In the genomic region with DNA sequence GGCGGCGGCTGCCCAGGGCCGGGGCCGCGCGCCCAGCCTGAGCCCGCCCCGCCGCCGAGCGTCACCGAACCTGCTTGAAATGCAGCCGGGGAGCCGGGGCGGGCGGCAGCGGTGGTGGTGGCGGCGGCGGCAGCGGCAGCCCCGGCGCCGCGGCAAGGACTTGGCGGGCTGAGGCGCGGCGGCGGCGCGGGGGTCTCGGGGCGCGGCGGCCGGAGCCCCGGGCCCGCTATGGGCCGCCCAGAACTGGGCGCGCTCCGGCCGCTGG, we compare ENCODE assay signal across 8 mouse cellular contexts. TPM values are rescaled to one million over a fixed set of nuclear protein-coding genes. Genes with fewer than 3 reads are reported as not detected.
DNase-seq lines count a peak whose midpoint lies in the region; ATAC-seq and TF ChIP-seq lines count a peak whose summit lies in the region.

A gene (plus strand): TSS at position 77 of the 265 bp plus-strand sequence.

- peak within 1 kb of the TSS; percentile 86 for H3K4me3 ChIP-seq in left cerebral cortex, adult 2 months
- H3K4me3 ChIP-seq in cortical plate, adult 2 months (ENCODE audit: insufficient read depth, low read length) = peak within 1 kb of the TSS; percentile 74
- peak within 1 kb of the TSS; percentile 83 for H3K4me3 ChIP-seq in hindbrain, embryonic 11.5 days (ENCODE audit: low read depth, low read length)
- H3K4me3 ChIP-seq in liver, embryonic 12.5 days = peak within 1 kb of the TSS; percentile 79

- no peaks in the 10 kb centered on the region for H3K36me3 ChIP-seq in hindbrain, embryonic 11.5 days (ENCODE audit: control insufficient read depth, insufficient read depth, low read length)
- H3K36me3 ChIP-seq in liver, embryonic 12.5 days = peaks cover 16% of the 10 kb centered on the region

- TF ChIP-seq CTCF in left cerebral cortex, adult 2 months (IDR thresholded peaks at IDR 0.05) = no peak
- TF ChIP-seq CTCF in cortical plate, adult 2 months (IDR thresholded peaks at IDR 0.05; ENCODE audit: extremely low read depth, insufficient read depth, low read length) = no peak

- H3K4me1 ChIP-seq in cortical plate, adult 2 months (ENCODE audit: control insufficient read depth, insufficient read depth, low read length) = peaks cover 8% of the 10 kb centered on the region
- H3K4me1 ChIP-seq in hindbrain, embryonic 11.5 days (replicated peaks; ENCODE audit: control insufficient read depth, insufficient read depth, low read length) = peaks cover 5% of the 10 kb centered on the region; the same call in 1 of the 2 replicates
- H3K4me1 ChIP-seq in liver, embryonic 12.5 days = peaks cover 50% of the 10 kb centered on the region

- no peak for DNase-seq in left cerebral cortex, adult 2 months (ENCODE audit: extremely low spot score in 1 of 2, low spot score in 2 of 2)
- DNase-seq in left cerebral cortex, adult 9 months (ENCODE audit: low spot score in 2 of 2) = no peak
- DNase-seq in hindbrain, embryonic 11.5 days (ENCODE audit: low spot score) = no peak
- no peak for DNase-seq in T-cell, adult 2 months (ENCODE audit: low spot score)
- DNase-seq in kidney, postnatal 4 days = no peak
- no peak for DNase-seq in cerebellum, adult 11 months

- WGBS in hindbrain, embryonic 11.5 days = 0% methylated on average over 6 of the region's 44 CpGs
- WGBS in liver, embryonic 12.5 days (ENCODE audit: insufficient replicate concordance) = 2% methylated on average over 12 of the region's 44 CpGs

- no peak for TF ChIP-seq POLR2A in cortical plate, adult 2 months (IDR thresholded peaks at IDR 0.05; ENCODE audit: extremely low read depth, insufficient read depth, low read length)

- H3K27me3 ChIP-seq in hindbrain, embryonic 11.5 days (ENCODE audit: control insufficient read depth, insufficient read depth, low read length) = no peaks in the 10 kb centered on the region
- H3K27me3 ChIP-seq in liver, embryonic 12.5 days (replicated peaks) = peaks cover 15% of the 10 kb centered on the region

- H3K27ac ChIP-seq in left cerebral cortex, adult 2 months = peak within 1 kb of the TSS; percentile 95
- peak within 1 kb of the TSS; percentile 54 for H3K27ac ChIP-seq in cortical plate, adult 2 months (ENCODE audit: insufficient read depth, low read length)
- H3K27ac ChIP-seq in hindbrain, embryonic 11.5 days (ENCODE audit: low read depth, low read length) = peak within 1 kb of the TSS; percentile 94
- H3K27ac ChIP-seq in liver, embryonic 12.5 days = peak within 1 kb of the TSS; percentile 95

- intact Hi-C loops in left cerebral cortex, adult 2 months (cut with DNase I) = loop anchor here (2.0 to 5.0 kb wide), 4 partner anchors 15 to 85 kb away; a partner anchor contains a TSS

- no peaks in the 10 kb centered on the region for H3K9me3 ChIP-seq in hindbrain, embryonic 11.5 days (ENCODE audit: control insufficient read depth, low read length)
- no peaks in the 10 kb centered on the region for H3K9me3 ChIP-seq in liver, embryonic 12.5 days (replicated peaks)

- peak within 1 kb of the TSS; percentile 91 for H3K9ac ChIP-seq in hindbrain, embryonic 11.5 days (ENCODE audit: low read depth, low read length)
- H3K9ac ChIP-seq in liver, embryonic 12.5 days = peak within 1 kb of the TSS; percentile 85

- H3K4me2 ChIP-seq in hindbrain, embryonic 11.5 days (replicated peaks; ENCODE audit: low read depth, low read length) = peak within 1 kb of the TSS; percentile 91
- peak within 1 kb of the TSS; percentile 100 for H3K4me2 ChIP-seq in liver, embryonic 12.5 days

- no peak; the same call in 1 of the 2 replicates for ATAC-seq in hindbrain, embryonic 11.5 days (ENCODE audit: low FRiP score)
- ATAC-seq in liver, embryonic 12.5 days = no peak

RNA-seq across cellular contexts. Expression of the gene that starts here (rescaled TPM):
- total RNA-seq in left cerebral cortex, adult 2 months (2021) = 100 to 1,000 TPM in 1 of 2 experiments, 10 to 100 TPM in 1; 93.2 to 123 TPM
- 45.1 and 46.2 TPM in 2 replicates for polyA plus RNA-seq in cortical plate, adult 2 months (2012; rRNA removed)
- polyA plus RNA-seq in hindbrain, embryonic 11.5 days (2014; fragmentation: Nextera tagmentation; extraction: Ambion mirVana) = 22.6 and 24.9 TPM in 2 replicates
- polyA plus RNA-seq in liver, embryonic 12.5 days (2016; fragmentation: Nextera tagmentation; extraction: Ambion mirVana) = 7.6 and 8.5 TPM in 2 replicates
